Mouse (Mus musculus) heart, adult 11 months (tissue): ENCODE results near the gene Cldn17.

Experiments
- DNase-seq: peaks from one replicate; pipeline ENCODE4 v3.0.0; 2022

Gene Cldn17

GRCm38 (mm10) chr16:88506878-88507277, at the start of gene Cldn17:
Gene Cldn17 (minus strand): TSS chr16:88506978.
- DNase-seq = no peak

GRCm38 (mm10) chr16:88542488-88542887, 35.7 kb upstream of the Cldn17 start:
- DNase-seq = no peak

- no peak for DNase-seq
Measured at GRCm38 (mm10) chr16:88539841-88540487, 33.2 kb upstream of the Cldn17 start.

- DNase-seq = no peak
Measured at GRCm38 (mm10) chr16:88511348-88511747, 4.6 kb upstream of the Cldn17 start.

GRCm38 (mm10) chr16:88508150-88508549, 1.4 kb upstream of the Cldn17 start:
- no peak for DNase-seq

- DNase-seq = peak; percentile 82
Measured at GRCm38 (mm10) chr16:88506338-88506737, 440 bp downstream of the Cldn17 start.

- DNase-seq = no peak
Measured at GRCm38 (mm10) chr16:88488096-88488495, 18.7 kb downstream of the Cldn17 start.

- DNase-seq = no peak
Measured at GRCm38 (mm10) chr16:88480011-88480774, 26.6 kb downstream of the Cldn17 start.

- no peak for DNase-seq
Measured at GRCm38 (mm10) chr16:88463235-88463634, 43.5 kb downstream of the Cldn17 start.
